14 mouse cellular contexts compared by ENCODE assay signal in genomic region chr13:8605645-8606044, GRCm38 (mm10).
"Had no signal": no experiment of that assay in that cellular context is flagged by ENCODE, and none has a peak within 500 bp of the region (broad histone marks: within the 10 kb centered on the region; RNA-seq: fewer than 3 reads in every experiment).

No protein-coding gene starts in this region.

- H3K4me3 ChIP-seq: limb, embryonic 15.5 days; midbrain, embryonic 10.5 days; myocyte; neural tube, embryonic 15.5 days had no signal

- DNase-seq: kidney, adult 11 months; kidney, adult 9 months; kidney, postnatal 14 days; lung, adult 18-20 months; midbrain, embryonic 14.5 days; right cerebral cortex, adult 18-20 months; right cerebral cortex, postnatal 25 days; thymus, postnatal 4 days had no signal

- H3K36me3 ChIP-seq: limb, embryonic 15.5 days; midbrain, embryonic 10.5 days; neural tube, embryonic 15.5 days had no signal

- H3K9ac ChIP-seq: limb, embryonic 15.5 days; liver, embryonic 14.5 days; neural tube, embryonic 15.5 days had no signal

- H3K27ac ChIP-seq: limb, embryonic 15.5 days; liver, embryonic 14.5 days; midbrain, embryonic 10.5 days; neural tube, embryonic 15.5 days; stomach, postnatal 0 days had no signal

- H3K4me1 ChIP-seq: limb, embryonic 15.5 days; midbrain, embryonic 10.5 days; neural tube, embryonic 15.5 days had no signal

- H3K27me3 ChIP-seq: limb, embryonic 15.5 days; neural tube, embryonic 15.5 days had no signal
